Mouse (Mus musculus): ENCODE results near the gene Fchsd2. TPM values are rescaled to one million over a fixed set of nuclear protein-coding genes. Genes with fewer than 3 reads are reported as not detected.

Fchsd2 gene
- polyA plus RNA-seq, 1 experiment from 2014 or later: 36.8 TPM

DNA sequence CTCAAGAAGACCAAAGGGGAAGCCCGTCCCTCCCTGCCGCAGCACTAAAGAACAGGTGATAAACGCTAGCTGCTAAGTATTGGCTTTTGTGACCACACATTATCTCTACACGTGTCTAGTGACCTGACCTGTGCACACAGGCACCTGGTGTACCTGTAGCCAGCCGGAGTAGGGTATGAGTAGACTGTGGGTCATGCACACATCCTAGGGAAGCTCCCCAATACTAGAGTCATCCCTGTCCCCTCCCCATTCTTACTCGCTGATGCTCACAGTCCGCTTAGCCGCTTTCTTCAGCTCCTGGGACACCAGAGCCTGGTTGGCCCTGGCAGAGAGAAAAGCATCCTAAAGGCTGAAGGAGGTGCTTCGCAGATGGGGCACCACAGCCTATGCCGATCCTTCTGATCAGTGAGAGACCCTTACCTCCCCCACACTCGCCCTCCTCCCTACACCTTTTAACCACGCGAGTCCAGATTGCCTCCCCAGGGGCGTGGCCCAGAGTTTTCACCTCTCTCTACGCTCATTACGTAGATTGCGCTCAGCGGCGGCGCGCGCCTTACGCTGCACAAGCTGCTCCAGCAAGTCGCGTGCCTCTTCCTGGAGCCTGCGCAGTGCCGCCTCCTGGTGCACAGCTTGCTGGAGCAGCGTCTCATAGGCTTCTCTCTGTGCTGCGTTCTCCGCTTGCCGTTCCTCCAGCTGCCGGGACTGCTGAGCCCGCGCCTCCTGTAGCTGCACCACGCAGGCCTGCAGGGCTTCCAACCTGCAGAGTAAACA, 203.8 kb downstream of the Fchsd2 start:
- WGBS: 11% methylated on average over 35 of the region's 35 CpGs
- Histone ChIP-seq H3K27ac (replicated peaks) (peak overlapping the region; percentile 72), H3K9me3 (no peaks in the 10 kb centered on the region), H3K27me3 (peaks cover 44% of the 10 kb centered on the region), H3K4me3 (peak overlapping the region; percentile 39), H3K4me2 (peak overlapping the region; percentile 73), H3K36me3 (no peaks in the 10 kb centered on the region), H3K9ac (peak overlapping the region; percentile 72), H3K4me1 (replicated peaks) (peaks cover 23% of the 10 kb centered on the region)
- peak; percentile 85 for ATAC-seq (ENCODE audit: low read depth)

DNA sequence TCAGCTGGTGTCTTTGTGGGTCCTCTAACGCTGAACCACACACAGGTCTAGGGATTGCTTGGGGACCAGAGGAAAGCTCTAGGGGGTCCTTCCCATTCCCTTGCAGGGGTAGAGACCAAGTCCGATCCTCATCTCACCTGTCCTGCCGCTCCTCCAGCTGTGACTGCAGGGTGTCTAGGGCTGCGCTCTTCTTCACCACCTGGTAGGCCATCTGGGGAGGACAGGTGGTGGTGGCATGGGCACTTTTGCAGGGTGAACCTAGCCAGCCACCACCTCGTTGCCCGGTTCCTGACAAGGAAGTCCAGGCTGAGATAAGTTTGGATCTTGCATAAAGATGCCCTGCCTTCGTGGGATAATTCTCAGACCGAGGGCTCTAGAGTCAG, 204.4 kb downstream of the Fchsd2 start:
- H3K27me3 ChIP-seq: peaks cover 44% of the 10 kb centered on the region
- 26% methylated on average over 8 of the region's 8 CpGs for WGBS
- H3K4me3 ChIP-seq: peak overlapping the region; percentile 39
- peak overlapping the region; percentile 72 for H3K9ac ChIP-seq
- no peaks in the 10 kb centered on the region for H3K36me3 ChIP-seq
- no peaks in the 10 kb centered on the region for H3K9me3 ChIP-seq
- ATAC-seq (ENCODE audit: low read depth): no peak; the same call in 1 of the 2 replicates
- peaks cover 24% of the 10 kb centered on the region for H3K4me1 ChIP-seq (replicated peaks)
- H3K27ac ChIP-seq (replicated peaks): peak overlapping the region; percentile 72
- H3K4me2 ChIP-seq: peak overlapping the region; percentile 73

DNA sequence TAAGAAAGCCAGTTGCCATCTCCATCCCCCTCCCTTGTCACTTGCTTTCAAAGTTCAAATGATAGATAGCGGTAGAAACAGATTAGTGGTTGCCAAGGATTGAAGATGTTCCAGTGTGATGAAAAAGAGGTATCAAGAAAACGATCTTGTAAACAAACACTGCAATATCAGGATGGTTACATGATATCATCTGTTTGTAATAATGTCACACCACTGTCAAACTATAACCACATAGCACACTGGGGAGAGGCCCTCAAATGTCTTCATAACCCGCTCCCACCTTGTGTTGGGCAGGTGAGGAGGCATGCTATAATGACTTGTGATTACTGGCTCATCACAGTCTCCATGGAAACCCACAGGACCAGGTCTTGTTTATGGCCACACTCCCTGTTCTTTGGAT, 205.7 kb downstream of the Fchsd2 start:
- Histone ChIP-seq H3K4me2 (no peak overlapping the region), H3K4me3 (no peak overlapping the region), H3K27me3 (peaks cover 44% of the 10 kb centered on the region), H3K27ac (replicated peaks) (no peak overlapping the region), H3K9ac (no peak overlapping the region), H3K9me3 (no peaks in the 10 kb centered on the region), H3K36me3 (no peaks in the 10 kb centered on the region), H3K4me1 (replicated peaks) (peaks cover 32% of the 10 kb centered on the region)
- no peak for ATAC-seq (ENCODE audit: low read depth)
- WGBS: 88% methylated on average over 3 of the region's 3 CpGs

DNA sequence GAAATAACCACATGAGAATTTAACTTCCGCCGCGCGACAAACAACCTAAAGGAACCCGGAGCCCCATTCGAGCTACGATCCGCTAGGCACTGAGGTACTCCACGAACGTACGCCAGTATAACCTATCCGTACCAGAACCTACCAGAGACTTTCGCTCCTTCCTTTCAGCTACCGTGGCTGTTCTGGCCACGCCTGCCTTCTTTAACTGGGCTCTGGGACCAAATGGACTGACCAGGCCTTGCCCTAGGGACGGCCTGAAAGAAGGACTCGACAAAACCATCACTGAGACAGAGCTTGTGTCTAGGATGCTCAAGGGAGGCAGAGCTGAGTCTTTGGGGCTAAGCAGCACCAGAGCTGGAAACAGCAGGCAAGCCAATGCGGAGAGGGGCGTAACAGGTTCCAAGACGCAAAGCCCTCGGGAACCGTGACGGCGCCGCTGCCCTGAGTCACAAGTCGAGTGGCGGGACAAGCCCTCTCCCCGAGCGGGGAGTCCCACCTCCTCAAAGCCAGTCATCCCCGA, 208.8 kb downstream of the Fchsd2 start:
- peak overlapping the region; percentile 78 for H3K4me2 ChIP-seq
- H3K27me3 ChIP-seq: peaks cover 39% of the 10 kb centered on the region
- H3K36me3 ChIP-seq: no peaks in the 10 kb centered on the region
- H3K4me1 ChIP-seq (replicated peaks): peaks cover 27% of the 10 kb centered on the region
- peak overlapping the region; percentile 66 for H3K4me3 ChIP-seq
- peak overlapping the region; percentile 74 for H3K9ac ChIP-seq
- H3K9me3 ChIP-seq: no peaks in the 10 kb centered on the region
- WGBS: 1% methylated on average over 30 of the region's 30 CpGs
- ATAC-seq (ENCODE audit: low read depth): peak; percentile 21
- H3K27ac ChIP-seq (replicated peaks): peak overlapping the region; percentile 68

DNA sequence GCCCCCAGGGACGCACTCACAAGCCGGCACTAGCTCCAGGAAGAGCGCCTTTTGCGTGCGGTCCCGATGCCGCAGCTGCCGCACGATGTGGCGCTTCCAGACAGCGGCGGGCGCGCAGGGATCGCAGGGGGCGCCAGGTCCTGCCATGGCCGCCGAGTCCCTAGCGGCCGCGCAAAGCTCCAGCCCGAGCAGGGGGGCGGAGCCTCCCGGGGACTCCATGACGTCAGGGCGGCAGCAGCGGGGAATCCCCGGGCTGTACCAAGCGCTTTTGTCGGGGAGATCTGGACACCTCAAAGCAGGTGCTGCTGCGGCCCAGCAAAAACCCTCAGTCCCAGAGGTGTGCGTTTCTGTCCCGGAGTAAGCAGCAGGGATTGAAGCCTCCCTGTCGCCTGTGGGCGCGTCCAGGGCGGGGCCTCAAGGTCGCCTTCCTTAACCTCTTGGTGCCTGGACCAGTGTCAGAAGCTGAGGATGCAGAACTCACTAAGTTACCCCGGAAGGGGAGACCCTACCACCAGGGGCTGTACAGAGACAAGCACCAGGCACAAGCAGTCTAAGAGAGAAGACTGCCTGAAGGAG, 209.3 kb downstream of the Fchsd2 start, which contains the start of gene Atg16l2:
Gene Atg16l2, minus strand, starts transcription at position 371 of the 576 bp plus-strand sequence.
- no peaks in the 10 kb centered on the region for H3K36me3 ChIP-seq
- under 1% methylated on average over 39 of the region's 39 CpGs for WGBS
- H3K4me2 ChIP-seq: peak within 1 kb of the TSS; percentile 78
- H3K4me1 ChIP-seq (replicated peaks): peaks cover 21% of the 10 kb centered on the region
- peak within 1 kb of the TSS; percentile 66 for H3K4me3 ChIP-seq
- H3K27ac ChIP-seq (replicated peaks): peak within 1 kb of the TSS; percentile 68
- H3K9ac ChIP-seq: peak within 1 kb of the TSS; percentile 74
- H3K27me3 ChIP-seq: peaks cover 39% of the 10 kb centered on the region
- peak; percentile 98 for ATAC-seq (ENCODE audit: low read depth)
- no peaks in the 10 kb centered on the region for H3K9me3 ChIP-seq

DNA sequence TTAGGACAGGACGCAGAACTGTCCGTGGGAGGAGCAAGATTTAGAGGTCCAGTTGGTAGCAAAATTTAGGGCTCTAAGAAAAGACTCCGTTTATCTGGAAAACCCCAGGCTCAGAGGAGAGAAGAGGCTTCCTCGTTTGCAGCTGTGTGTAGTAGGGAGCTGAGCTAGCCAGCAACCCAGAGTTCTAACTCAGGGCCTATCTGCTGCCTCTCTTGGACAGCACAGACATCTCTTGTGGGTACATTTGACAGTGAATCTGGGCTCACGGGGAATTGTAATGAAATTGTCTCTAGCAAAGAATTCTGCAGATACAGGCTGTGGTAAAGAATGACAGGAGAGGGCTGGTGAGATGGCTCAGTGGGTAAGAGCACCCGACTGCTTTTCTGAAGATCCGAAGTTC, 210.0 kb downstream of the Fchsd2 start:
- H3K9me3 ChIP-seq: no peaks in the 10 kb centered on the region
- H3K4me1 ChIP-seq (replicated peaks): peaks cover 18% of the 10 kb centered on the region
- H3K4me3 ChIP-seq: peak overlapping the region; percentile 66
- peak overlapping the region; percentile 74 for H3K9ac ChIP-seq
- WGBS: 22% methylated on average over 7 of the region's 7 CpGs
- H3K27me3 ChIP-seq: peaks cover 34% of the 10 kb centered on the region
- H3K36me3 ChIP-seq: no peaks in the 10 kb centered on the region
- H3K4me2 ChIP-seq: peak overlapping the region; percentile 78
- peak overlapping the region; percentile 68 for H3K27ac ChIP-seq (replicated peaks)
- no peak for ATAC-seq (ENCODE audit: low read depth)

DNA sequence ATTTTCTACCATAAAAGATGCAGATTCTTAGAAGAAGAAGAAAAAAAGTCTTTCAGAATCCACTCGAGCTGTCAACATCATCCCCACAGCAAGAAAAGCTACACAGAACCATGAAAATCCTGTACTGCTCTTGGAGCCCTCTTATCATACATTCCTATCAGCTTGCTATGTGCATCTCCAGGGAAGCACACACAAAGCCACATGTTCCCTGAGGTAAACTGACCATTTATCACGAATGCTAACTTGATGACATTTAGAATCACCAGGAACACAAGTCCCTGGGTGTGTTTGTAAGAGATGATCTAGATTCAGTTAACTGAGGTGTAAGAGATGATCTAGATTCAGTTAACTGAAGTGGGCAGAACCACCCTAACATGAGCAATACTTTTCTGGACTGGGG, 214.2 kb downstream of the Fchsd2 start:
- WGBS: 49% methylated on average over 2 of the region's 2 CpGs
- no peak for ATAC-seq (ENCODE audit: low read depth)
- no peak overlapping the region for H3K9ac ChIP-seq
- no peak overlapping the region for H3K4me2 ChIP-seq
- H3K36me3 ChIP-seq: no peaks in the 10 kb centered on the region
- no peaks in the 10 kb centered on the region for H3K27me3 ChIP-seq
- no peak overlapping the region for H3K27ac ChIP-seq (replicated peaks)
- peaks cover 17% of the 10 kb centered on the region for H3K4me1 ChIP-seq (replicated peaks)
- no peaks in the 10 kb centered on the region for H3K9me3 ChIP-seq
- H3K4me3 ChIP-seq: no peak overlapping the region

DNA sequence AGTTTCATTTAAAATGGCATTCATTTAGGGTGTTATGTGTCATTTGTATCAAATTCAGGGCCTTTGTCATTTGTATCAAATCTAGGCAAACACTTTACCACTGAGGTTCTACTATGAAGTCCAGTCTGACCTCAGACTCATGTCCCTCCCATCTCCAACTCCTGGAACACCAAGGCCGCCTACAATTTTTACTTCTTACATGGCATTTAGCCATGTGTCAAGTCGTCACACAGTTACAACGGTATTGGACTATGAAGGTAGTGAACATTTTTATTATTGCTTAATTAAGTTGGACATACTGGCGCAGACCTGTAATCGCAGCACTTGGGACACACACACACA, 217.3 kb downstream of the Fchsd2 start:
- peaks cover 9% of the 10 kb centered on the region for H3K4me1 ChIP-seq (replicated peaks)
- peak overlapping the region; percentile 59 for H3K4me2 ChIP-seq
- H3K27ac ChIP-seq (replicated peaks): peak overlapping the region; percentile 92
- peak overlapping the region; percentile 76; the same call in 1 of the 2 replicates for H3K9ac ChIP-seq
- H3K36me3 ChIP-seq: no peaks in the 10 kb centered on the region
- WGBS: 33% methylated on average over 5 of the region's 5 CpGs
- no peaks in the 10 kb centered on the region for H3K9me3 ChIP-seq
- H3K27me3 ChIP-seq: no peaks in the 10 kb centered on the region
- ATAC-seq (ENCODE audit: low read depth): no peak
- H3K4me3 ChIP-seq: peak overlapping the region; percentile 64

DNA sequence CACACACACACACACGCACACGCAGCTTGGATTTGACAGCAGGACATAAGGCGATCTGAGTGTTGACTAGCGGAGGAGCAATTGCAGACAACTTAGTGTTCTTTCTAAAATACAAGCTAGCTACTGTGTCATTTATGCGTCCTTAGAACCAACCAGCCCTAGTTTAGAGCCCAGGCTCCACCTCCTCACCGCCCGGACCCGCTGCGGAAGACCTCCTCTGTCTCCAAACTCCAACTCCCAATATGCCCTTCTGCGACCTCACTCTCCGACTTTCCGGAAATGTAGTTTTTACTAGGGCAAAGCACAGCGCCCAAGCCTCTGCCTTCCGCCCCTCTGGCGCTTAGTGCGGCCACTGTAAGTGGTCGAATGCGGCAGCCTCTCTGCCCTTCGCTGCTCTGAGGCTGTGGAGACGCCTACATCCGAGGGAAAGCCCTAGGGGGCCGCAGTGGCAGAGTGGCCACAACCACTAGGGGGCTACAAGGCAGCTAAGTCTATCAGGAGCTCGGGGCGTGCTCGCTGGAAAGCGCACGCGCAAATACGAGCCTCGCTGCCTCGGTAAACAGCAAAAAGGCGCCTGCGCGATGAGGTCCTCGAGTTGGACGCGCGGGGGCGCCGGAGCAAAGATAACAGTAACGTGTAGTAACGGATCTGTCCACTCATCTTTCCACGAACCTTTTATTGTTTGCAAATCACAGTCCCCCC, 217.8 kb downstream of the Fchsd2 start:
- Histone ChIP-seq H3K4me1 (replicated peaks) (peaks cover 9% of the 10 kb centered on the region), H3K4me2 (peak overlapping the region; percentile 59), H3K9ac (peak overlapping the region; percentile 76), H3K36me3 (no peaks in the 10 kb centered on the region), H3K27ac (replicated peaks) (peak overlapping the region; percentile 92), H3K4me3 (peak overlapping the region; percentile 64), H3K9me3 (no peaks in the 10 kb centered on the region), H3K27me3 (no peaks in the 10 kb centered on the region)
- under 1% methylated on average over 43 of the region's 43 CpGs for WGBS
- peak; percentile 96 for ATAC-seq (ENCODE audit: low read depth)

DNA sequence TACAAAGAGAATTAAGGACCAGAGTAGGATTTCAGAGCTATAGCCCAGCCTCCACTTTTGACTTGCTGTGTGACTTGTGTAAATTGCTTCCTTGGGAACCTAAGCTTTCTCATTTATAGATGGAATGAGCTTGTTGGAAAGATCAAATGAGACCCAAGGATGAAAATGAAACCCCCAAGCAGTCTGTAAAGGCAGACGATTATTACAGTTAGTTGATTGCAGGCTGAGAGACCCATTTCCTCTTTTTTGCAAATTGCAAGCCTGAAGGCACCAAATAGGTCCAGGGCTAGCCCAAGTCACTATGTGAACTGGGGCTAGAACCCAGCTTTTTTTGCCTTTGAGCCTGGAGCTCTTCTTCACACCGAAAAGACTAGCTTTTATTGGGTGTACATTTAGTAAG, 218.4 kb downstream of the Fchsd2 start:
- Histone ChIP-seq H3K4me2 (peak overlapping the region; percentile 59), H3K9ac (peak overlapping the region; percentile 53; the same call in 1 of the 2 replicates), H3K9me3 (no peaks in the 10 kb centered on the region), H3K4me3 (peak overlapping the region; percentile 64; the same call in 1 of the 2 replicates), H3K27me3 (no peaks in the 10 kb centered on the region), H3K36me3 (no peaks in the 10 kb centered on the region), H3K4me1 (replicated peaks) (peaks cover 9% of the 10 kb centered on the region), H3K27ac (replicated peaks) (peak overlapping the region; percentile 92)
- peak; percentile 2; the same call in 1 of the 2 replicates for ATAC-seq (ENCODE audit: low read depth)
- WGBS: 27% methylated on average over 2 of the region's 2 CpGs

DNA sequence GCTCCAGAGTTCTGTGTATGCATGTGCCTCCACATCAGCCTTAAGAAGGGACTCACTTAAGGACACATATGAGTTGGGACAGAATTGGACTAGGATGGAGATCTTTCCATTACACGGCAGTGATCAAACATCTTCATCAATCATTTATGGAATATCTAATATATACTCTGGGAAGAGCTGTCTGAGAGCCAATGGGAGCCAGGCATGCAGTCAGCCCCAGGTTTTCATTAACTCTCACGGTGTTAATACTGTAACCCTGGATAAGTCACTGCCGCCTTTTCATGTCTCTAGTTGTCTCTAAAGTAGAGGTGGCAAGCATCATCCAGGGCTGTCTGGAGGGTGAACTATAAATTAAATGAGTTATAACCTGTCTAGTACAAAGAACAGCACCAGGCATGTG, 220.4 kb downstream of the Fchsd2 start:
- Histone ChIP-seq H3K36me3 (no peaks in the 10 kb centered on the region), H3K9ac (no peak overlapping the region), H3K27ac (replicated peaks) (no peak overlapping the region), H3K9me3 (no peaks in the 10 kb centered on the region), H3K4me3 (no peak overlapping the region), H3K4me1 (replicated peaks) (peaks cover 9% of the 10 kb centered on the region), H3K4me2 (no peak overlapping the region), H3K27me3 (peaks cover 2% of the 10 kb centered on the region; the same call in 1 of the 2 replicates)
- ATAC-seq (ENCODE audit: low read depth): no peak
- WGBS: 71% methylated on average over 3 of the region's 3 CpGs

DNA sequence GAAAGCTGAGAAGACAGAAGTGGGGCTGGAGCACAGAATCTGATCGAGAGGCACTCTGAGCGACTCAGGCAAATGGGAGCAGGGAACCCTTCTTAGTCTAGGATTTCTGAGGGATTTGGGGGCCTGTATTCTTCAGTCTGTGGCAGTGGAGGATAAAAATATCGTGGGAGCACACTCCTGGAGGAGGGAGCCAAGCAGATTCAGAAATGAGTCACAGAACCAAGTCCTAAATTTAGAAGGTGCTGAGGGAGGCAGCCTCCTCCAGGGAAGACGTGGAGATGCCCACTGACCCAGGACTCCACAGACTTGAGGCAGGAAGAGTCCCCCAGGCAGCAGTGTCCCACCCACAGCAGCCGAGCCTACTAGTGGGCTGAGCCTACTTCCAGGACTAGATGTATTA, 221.7 kb downstream of the Fchsd2 start:
- ATAC-seq (ENCODE audit: low read depth): no peak
- H3K27me3 ChIP-seq: peaks cover 13% of the 10 kb centered on the region
- H3K4me2 ChIP-seq: no peak overlapping the region
- H3K36me3 ChIP-seq: no peaks in the 10 kb centered on the region
- 73% methylated on average over 5 of the region's 5 CpGs for WGBS
- no peaks in the 10 kb centered on the region for H3K9me3 ChIP-seq
- peaks cover 9% of the 10 kb centered on the region for H3K4me1 ChIP-seq (replicated peaks)
- no peak overlapping the region for H3K4me3 ChIP-seq
- no peak overlapping the region for H3K9ac ChIP-seq
- H3K27ac ChIP-seq (replicated peaks): no peak overlapping the region

Data from neural tube, embryonic 13.5 days (tissue).